Mouse (Mus musculus): ENCODE results near the gene Ddx39. TPM values are rescaled to one million over a fixed set of nuclear protein-coding genes. Genes with fewer than 3 reads are reported as not detected.
A peak's percentile ranks its signal among the peaks of the same experiment; 100 is the strongest.

Gene Ddx39
- polyA plus RNA-seq (2015; fragmentation: Nextera tagmentation; extraction: Ambion mirVana), result 154 and 167 TPM in 2 replicates

GRCm38 (mm10) chr8:83715031-83715690, at the start of gene Ddx39:
Ddx39 (plus strand) TSS chr8:83715177.
- no peaks in the 10 kb centered on the region for H3K36me3 ChIP-seq (ENCODE audit: control insufficient read depth, insufficient read depth, low read length)
- H3K4me2 ChIP-seq (ENCODE audit: low read depth, low read length), result peak within 1 kb of the TSS; percentile 56
- H3K4me1 ChIP-seq (ENCODE audit: control insufficient read depth, insufficient read depth, low read length), result peaks cover 17% of the 10 kb centered on the region
- no peaks in the 10 kb centered on the region for H3K27me3 ChIP-seq (ENCODE audit: control insufficient read depth, insufficient read depth, low read length)
- under 1% methylated on average over 63 of the region's 63 CpGs for WGBS
- peak within 1 kb of the TSS; percentile 94 for H3K4me3 ChIP-seq (replicated peaks; ENCODE audit: low read length)
- H3K9me3 ChIP-seq (replicated peaks; ENCODE audit: control insufficient read depth, low read length), result no peaks in the 10 kb centered on the region
- ATAC-seq (ENCODE audit: insufficient read depth, low FRiP score), result peak; percentile 100
- peak within 1 kb of the TSS; percentile 96 for H3K27ac ChIP-seq (ENCODE audit: low read length)
- peak within 1 kb of the TSS; percentile 92 for H3K9ac ChIP-seq (ENCODE audit: low read length)

DNA sequence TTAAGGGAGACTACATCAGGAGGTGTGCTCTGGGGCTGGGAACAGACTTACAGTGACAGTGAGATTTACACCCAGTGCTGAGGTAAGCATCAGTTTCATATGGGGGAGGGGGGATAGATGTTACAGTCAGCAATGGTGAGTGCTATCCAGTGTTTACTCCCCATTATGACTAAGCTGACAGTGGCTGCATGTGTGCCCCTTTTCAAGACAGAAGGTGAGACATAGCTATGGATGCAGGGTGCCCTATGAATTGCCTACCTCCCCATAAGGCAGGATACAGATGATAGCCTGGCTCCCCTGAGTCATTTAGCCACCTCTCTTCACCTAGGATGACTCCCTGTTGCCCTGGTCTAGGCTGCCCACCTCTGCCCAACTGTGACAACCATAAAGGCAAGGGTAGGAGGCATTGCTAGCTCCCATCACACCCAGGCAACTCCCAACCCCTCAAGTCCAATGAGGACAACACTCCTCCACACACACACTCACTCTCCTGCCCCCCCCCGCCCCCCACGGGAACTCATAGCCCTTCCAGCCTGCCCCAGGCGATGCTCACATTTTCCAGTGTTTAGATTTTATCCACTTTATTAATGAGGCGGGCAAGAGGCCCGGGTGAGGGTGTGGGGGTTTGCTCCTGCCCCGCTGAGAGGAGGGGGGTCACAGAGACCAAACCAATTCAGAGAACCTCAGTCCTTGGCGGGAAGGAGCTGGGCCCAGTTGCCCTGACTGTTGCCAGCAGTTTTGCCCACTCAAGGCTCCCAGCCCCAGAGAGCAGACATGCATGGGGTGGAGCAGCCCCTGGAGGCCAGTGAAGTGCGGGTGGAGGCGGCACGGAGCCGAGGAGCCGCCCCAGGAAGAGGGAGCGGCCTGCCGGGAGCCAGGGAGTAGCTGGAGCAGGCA, 48.8 kb upstream of the Ddx39 start, which contains the start of gene Ptger1:
Gene Ptger1 (plus strand): TSS at position 710 of the 897 bp plus-strand sequence.
- 13% methylated on average over 14 of the region's 14 CpGs for WGBS
- peak; percentile 61 for ATAC-seq (ENCODE audit: insufficient read depth, low FRiP score)

GRCm38 (mm10) chr8:83666866-83667234, 48.1 kb upstream of the Ddx39 start:
- no peak for ATAC-seq (ENCODE audit: insufficient read depth, low FRiP score)
- Histone ChIP-seq H3K4me2 (ENCODE audit: low read depth, low read length) (peak overlapping the region; percentile 61), H3K9me3 (replicated peaks; ENCODE audit: control insufficient read depth, low read length) (no peaks in the 10 kb centered on the region), H3K27ac (ENCODE audit: low read length) (peak overlapping the region; percentile 91), H3K4me1 (ENCODE audit: control insufficient read depth, insufficient read depth, low read length) (peaks cover 60% of the 10 kb centered on the region), H3K9ac (ENCODE audit: low read length) (peak overlapping the region; percentile 52), H3K27me3 (ENCODE audit: control insufficient read depth, insufficient read depth, low read length) (no peaks in the 10 kb centered on the region), H3K36me3 (ENCODE audit: control insufficient read depth, insufficient read depth, low read length) (peaks cover 15% of the 10 kb centered on the region; the same call in 1 of the 2 replicates), H3K4me3 (replicated peaks; ENCODE audit: low read length) (peak overlapping the region; percentile 20)
- 84% methylated on average over 3 of the region's 3 CpGs for WGBS

More for the DNA sequence above, 48.8 kb upstream of the Ddx39 start, which contains the start of gene Ptger1:
- Histone ChIP-seq H3K4me3 (replicated peaks; ENCODE audit: low read length) (peak within 1 kb of the TSS; percentile 20), H3K27me3 (ENCODE audit: control insufficient read depth, insufficient read depth, low read length) (no peaks in the 10 kb centered on the region), H3K4me1 (ENCODE audit: control insufficient read depth, insufficient read depth, low read length) (peaks cover 66% of the 10 kb centered on the region), H3K4me2 (ENCODE audit: low read depth, low read length) (peak within 1 kb of the TSS; percentile 61), H3K9ac (ENCODE audit: low read length) (peak within 1 kb of the TSS; percentile 52), H3K27ac (ENCODE audit: low read length) (peak within 1 kb of the TSS; percentile 91), H3K36me3 (ENCODE audit: control insufficient read depth, insufficient read depth, low read length) (peaks cover 15% of the 10 kb centered on the region; the same call in 1 of the 2 replicates), H3K9me3 (replicated peaks; ENCODE audit: control insufficient read depth, low read length) (no peaks in the 10 kb centered on the region)

GRCm38 (mm10) chr8:83667526-83667925, 47.5 kb upstream of the Ddx39 start:
- Histone ChIP-seq H3K27me3 (ENCODE audit: control insufficient read depth, insufficient read depth, low read length) (no peaks in the 10 kb centered on the region), H3K9ac (ENCODE audit: low read length) (peak overlapping the region; percentile 67; the same call in 1 of the 2 replicates), H3K4me2 (ENCODE audit: low read depth, low read length) (peak overlapping the region; percentile 61), H3K36me3 (ENCODE audit: control insufficient read depth, insufficient read depth, low read length) (peaks cover 15% of the 10 kb centered on the region; the same call in 1 of the 2 replicates), H3K4me3 (replicated peaks; ENCODE audit: low read length) (peak overlapping the region; percentile 20), H3K27ac (ENCODE audit: low read length) (no peak overlapping the region), H3K9me3 (replicated peaks; ENCODE audit: control insufficient read depth, low read length) (no peaks in the 10 kb centered on the region), H3K4me1 (ENCODE audit: control insufficient read depth, insufficient read depth, low read length) (peaks cover 55% of the 10 kb centered on the region)
- ATAC-seq (ENCODE audit: insufficient read depth, low FRiP score), result no peak
- 76% methylated on average over 10 of the region's 10 CpGs for WGBS

- Histone ChIP-seq H3K27me3 (ENCODE audit: control insufficient read depth, insufficient read depth, low read length) (no peaks in the 10 kb centered on the region), H3K4me3 (replicated peaks; ENCODE audit: low read length) (peak overlapping the region; percentile 41), H3K4me1 (ENCODE audit: control insufficient read depth, insufficient read depth, low read length) (peaks cover 48% of the 10 kb centered on the region), H3K27ac (ENCODE audit: low read length) (peak overlapping the region; percentile 34; the same call in 1 of the 2 replicates), H3K9ac (ENCODE audit: low read length) (peak overlapping the region; percentile 67), H3K36me3 (ENCODE audit: control insufficient read depth, insufficient read depth, low read length) (peaks cover 15% of the 10 kb centered on the region; the same call in 1 of the 2 replicates), H3K9me3 (replicated peaks; ENCODE audit: control insufficient read depth, low read length) (no peaks in the 10 kb centered on the region), H3K4me2 (ENCODE audit: low read depth, low read length) (peak overlapping the region; percentile 61)
- 23% methylated on average over 80 of the region's 80 CpGs for WGBS
- ATAC-seq (ENCODE audit: insufficient read depth, low FRiP score), result no peak
Observed at GRCm38 (mm10) chr8:83668010-83668916, 46.7 kb upstream of the Ddx39 start.

GRCm38 (mm10) chr8:83669013-83669412, 46.0 kb upstream of the Ddx39 start:
- no peak overlapping the region for H3K27ac ChIP-seq (ENCODE audit: low read length)
- H3K27me3 ChIP-seq (ENCODE audit: control insufficient read depth, insufficient read depth, low read length), result no peaks in the 10 kb centered on the region
- H3K36me3 ChIP-seq (ENCODE audit: control insufficient read depth, insufficient read depth, low read length), result peaks cover 8% of the 10 kb centered on the region; the same call in 1 of the 2 replicates
- H3K9ac ChIP-seq (ENCODE audit: low read length), result no peak overlapping the region; the same call in 1 of the 2 replicates
- no peak for ATAC-seq (ENCODE audit: insufficient read depth, low FRiP score)
- H3K9me3 ChIP-seq (replicated peaks; ENCODE audit: control insufficient read depth, low read length), result no peaks in the 10 kb centered on the region
- H3K4me2 ChIP-seq (ENCODE audit: low read depth, low read length), result peak overlapping the region; percentile 61; the same call in 1 of the 2 replicates
- H3K4me3 ChIP-seq (replicated peaks; ENCODE audit: low read length), result no peak overlapping the region
- WGBS, result 75% methylated on average over 16 of the region's 16 CpGs
- peaks cover 47% of the 10 kb centered on the region for H3K4me1 ChIP-seq (ENCODE audit: control insufficient read depth, insufficient read depth, low read length)

DNA sequence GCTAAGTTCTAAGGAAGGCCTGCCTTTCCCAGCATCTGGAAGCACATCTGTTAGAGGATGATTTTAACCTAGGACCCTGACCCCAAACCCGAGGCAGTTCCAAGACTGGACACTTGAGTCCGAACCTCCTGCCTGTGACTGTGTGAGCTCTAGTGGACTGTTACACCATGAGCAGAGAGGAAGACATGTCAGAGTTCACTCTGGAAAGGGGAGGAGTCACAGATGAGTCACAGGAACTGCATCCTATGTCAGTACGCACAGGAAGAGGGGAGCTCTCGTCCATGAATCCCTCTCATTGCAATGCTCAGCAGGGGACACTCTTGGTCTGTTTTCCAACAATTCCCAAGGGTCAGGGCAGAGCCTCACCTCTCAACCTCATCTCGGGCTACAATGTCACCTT, 42.0 kb upstream of the Ddx39 start:
- Histone ChIP-seq H3K36me3 (ENCODE audit: control insufficient read depth, insufficient read depth, low read length) (peaks cover 7% of the 10 kb centered on the region; the same call in 1 of the 2 replicates), H3K9ac (ENCODE audit: low read length) (no peak overlapping the region), H3K27ac (ENCODE audit: low read length) (no peak overlapping the region), H3K4me3 (replicated peaks; ENCODE audit: low read length) (no peak overlapping the region), H3K9me3 (replicated peaks; ENCODE audit: control insufficient read depth, low read length) (no peaks in the 10 kb centered on the region), H3K4me2 (ENCODE audit: low read depth, low read length) (no peak overlapping the region), H3K27me3 (ENCODE audit: control insufficient read depth, insufficient read depth, low read length) (no peaks in the 10 kb centered on the region), H3K4me1 (ENCODE audit: control insufficient read depth, insufficient read depth, low read length) (peaks cover 10% of the 10 kb centered on the region)
- WGBS, result 63% methylated on average over 5 of the region's 5 CpGs
- no peak for ATAC-seq (ENCODE audit: insufficient read depth, low FRiP score)

DNA sequence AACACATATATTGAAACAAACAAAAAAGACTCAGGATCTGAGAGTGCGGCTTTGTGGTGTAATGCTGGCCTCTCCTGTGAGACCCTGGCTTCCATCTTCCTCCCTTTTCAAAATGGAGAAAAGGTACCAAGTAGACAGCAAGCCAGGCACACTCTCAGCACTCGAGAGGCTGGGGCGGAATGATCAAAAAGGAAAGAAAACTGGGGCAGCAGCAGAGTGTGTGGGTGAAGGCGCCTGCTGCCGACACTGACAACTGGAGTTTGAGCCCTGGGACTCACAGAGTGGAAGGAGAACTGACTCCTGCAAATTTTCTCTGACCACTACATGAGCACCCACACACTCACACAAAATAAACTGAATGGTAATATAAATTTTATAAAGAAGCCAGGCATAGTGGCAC, 40.5 kb upstream of the Ddx39 start:
- H3K9ac ChIP-seq (ENCODE audit: low read length), result no peak overlapping the region
- H3K4me1 ChIP-seq (ENCODE audit: control insufficient read depth, insufficient read depth, low read length), result no peaks in the 10 kb centered on the region
- no peak overlapping the region for H3K4me2 ChIP-seq (ENCODE audit: low read depth, low read length)
- H3K9me3 ChIP-seq (replicated peaks; ENCODE audit: control insufficient read depth, low read length), result no peaks in the 10 kb centered on the region
- ATAC-seq (ENCODE audit: insufficient read depth, low FRiP score), result no peak
- H3K4me3 ChIP-seq (replicated peaks; ENCODE audit: low read length), result no peak overlapping the region
- H3K27ac ChIP-seq (ENCODE audit: low read length), result no peak overlapping the region
- 87% methylated on average over 5 of the region's 5 CpGs for WGBS
- H3K27me3 ChIP-seq (ENCODE audit: control insufficient read depth, insufficient read depth, low read length), result no peaks in the 10 kb centered on the region
- peaks cover 14% of the 10 kb centered on the region for H3K36me3 ChIP-seq (ENCODE audit: control insufficient read depth, insufficient read depth, low read length)
